Mouse (Mus musculus): Measurements from ENCODE around the gene Gm15557.

DNA sequence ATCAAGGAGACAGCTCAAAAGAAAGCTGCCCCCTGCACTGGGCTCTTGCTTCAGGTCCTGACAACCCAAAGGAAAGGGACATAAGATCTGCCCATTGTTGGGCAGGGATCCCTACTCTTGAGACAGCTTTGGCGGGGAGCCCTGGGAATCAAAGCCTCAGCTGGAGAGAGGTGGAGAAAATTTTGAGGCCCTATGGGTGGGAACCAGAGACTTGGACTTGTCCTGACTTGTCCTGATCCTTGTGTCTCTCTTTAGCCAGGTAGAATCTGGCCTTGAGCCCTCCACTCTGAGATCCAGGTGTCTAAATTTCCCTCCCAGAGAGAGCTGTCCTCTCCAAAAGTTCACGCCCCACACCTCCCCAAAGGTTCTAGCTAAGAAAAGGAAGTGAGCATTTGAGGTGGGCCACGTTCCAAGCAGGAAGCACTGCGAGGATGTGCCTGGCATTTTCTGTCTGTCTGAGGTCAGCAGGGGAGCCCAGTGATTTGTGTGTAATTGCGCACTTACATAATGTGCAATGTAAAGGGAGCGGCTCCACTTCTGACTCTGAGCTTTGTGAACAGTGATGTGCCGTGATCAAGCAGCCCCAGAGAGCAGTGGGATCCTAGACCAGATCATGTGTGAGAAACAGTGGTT, 515 bp upstream of the Gm15557 start:
- TF ChIP-seq CTCF (IDR thresholded peaks at IDR 0.05; ENCODE audit: insufficient read depth, low read depth, low read length) (no peak), POLR2A (IDR thresholded peaks at IDR 0.05; ENCODE audit: insufficient read depth, low read depth, low read length) (no peak)
